Mouse (Mus musculus): ENCODE measurements at regions not wholly inside any gene's neighbourhood (a gene's known extent, or its start where the extent isn't known, plus 50 kb on each side); places are given as distances from the start of the nearest gene placed in this dataset.

GRCm38 (mm10) chr3:107387314-107388087 is 54.0 kb upstream of the Rbm15 start:
- DNase-seq (ENCODE audit: extremely low read depth, low read depth): peak; percentile 26

DNA sequence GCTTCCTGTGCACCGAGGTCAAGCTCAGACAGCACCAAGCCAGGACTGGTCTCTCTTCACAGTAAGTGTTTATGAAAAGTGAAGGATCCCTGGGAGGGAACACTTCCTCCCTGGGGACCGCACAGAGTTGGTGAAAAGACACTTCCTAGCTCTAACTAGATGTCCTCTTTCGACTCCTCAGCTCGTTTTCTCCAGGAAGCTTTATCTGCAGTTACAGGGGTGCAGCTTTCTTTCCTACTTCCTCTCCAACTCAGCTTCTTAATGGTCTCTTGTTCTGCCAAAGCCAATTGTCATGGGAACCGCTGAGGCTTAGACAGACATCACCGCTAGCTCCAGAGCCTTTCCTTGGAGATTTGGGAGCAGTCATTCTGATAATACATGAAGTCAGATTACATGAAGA is 53.0 kb upstream of the Rbm15 start:
- peak; percentile 91 for DNase-seq (ENCODE audit: extremely low read depth, low read depth)

Measured in MEL-GATA-1-ER (cell line).